Mouse (Mus musculus): Measurements from ENCODE around the gene Tbcc. TPM values are rescaled to one million over a fixed set of nuclear protein-coding genes. Genes with fewer than 3 reads are reported as not detected.

Tbcc gene
- polyA plus RNA-seq, 1 experiment from 2014 or later: 51.0 TPM

GRCm38 (mm10) chr17:46860120-46860519 lies 30.4 kb upstream of the Tbcc start:
- no peak overlapping the region for H3K4me3 ChIP-seq (ENCODE audit: low read depth, low read length)
- DNase-seq (ENCODE audit: low spot score): no peak
- ATAC-seq: no peak
- no peaks in the 10 kb centered on the region for H3K27me3 ChIP-seq (replicated peaks; ENCODE audit: insufficient read depth, low read length)
- H3K36me3 ChIP-seq (ENCODE audit: insufficient read depth, low read length): no peaks in the 10 kb centered on the region
- H3K9ac ChIP-seq (replicated peaks; ENCODE audit: low read depth): no peak overlapping the region
- no peak overlapping the region for H3K4me2 ChIP-seq (replicated peaks; ENCODE audit: low read depth, low read length)
- WGBS: 88% methylated on average over 4 of the region's 4 CpGs
- H3K27ac ChIP-seq (ENCODE audit: low read length): no peak overlapping the region
- H3K9me3 ChIP-seq (ENCODE audit: low read length): no peaks in the 10 kb centered on the region
- no peaks in the 10 kb centered on the region; the same call in 1 of the 2 replicates for H3K4me1 ChIP-seq (ENCODE audit: insufficient read depth, low read depth, low read length)
- TF ChIP-seq CTCF (IDR thresholded peaks at IDR 0.05) (no peak), EP300 (IDR thresholded peaks at IDR 0.05) (no peak)

GRCm38 (mm10) chr17:46864566-46865195 lies 25.8 kb upstream of the Tbcc start:
- ATAC-seq: no peak
- no peak overlapping the region for H3K4me3 ChIP-seq (ENCODE audit: low read depth, low read length)
- WGBS: 48% methylated on average over 7 of the region's 7 CpGs
- TF ChIP-seq EP300 (IDR thresholded peaks at IDR 0.05) (no peak), CTCF (IDR thresholded peaks at IDR 0.05) (no peak)
- H3K4me2 ChIP-seq (replicated peaks; ENCODE audit: low read depth, low read length): no peak overlapping the region
- no peaks in the 10 kb centered on the region for H3K4me1 ChIP-seq (ENCODE audit: insufficient read depth, low read depth, low read length)
- H3K36me3 ChIP-seq (ENCODE audit: insufficient read depth, low read length): no peaks in the 10 kb centered on the region
- H3K9ac ChIP-seq (replicated peaks; ENCODE audit: low read depth): no peak overlapping the region
- no peaks in the 10 kb centered on the region for H3K9me3 ChIP-seq (ENCODE audit: low read length)
- DNase-seq (ENCODE audit: low spot score): no peak
- no peaks in the 10 kb centered on the region for H3K27me3 ChIP-seq (replicated peaks; ENCODE audit: insufficient read depth, low read length)
- no peak overlapping the region for H3K27ac ChIP-seq (ENCODE audit: low read length)

GRCm38 (mm10) chr17:46866836-46867235 lies 23.6 kb upstream of the Tbcc start:
- H3K36me3 ChIP-seq (ENCODE audit: insufficient read depth, low read length): no peaks in the 10 kb centered on the region
- no peaks in the 10 kb centered on the region for H3K27me3 ChIP-seq (replicated peaks; ENCODE audit: insufficient read depth, low read length)
- DNase-seq (ENCODE audit: low spot score) (no peak), ATAC-seq (0 out of 2 replicates have a peak, but pooled peaks have one; percentile 11)
- H3K4me1 ChIP-seq (ENCODE audit: insufficient read depth, low read depth, low read length): no peaks in the 10 kb centered on the region
- no peaks in the 10 kb centered on the region for H3K9me3 ChIP-seq (ENCODE audit: low read length)
- no peak overlapping the region for H3K4me3 ChIP-seq (ENCODE audit: low read depth, low read length)
- 88% methylated on average over 12 of the region's 12 CpGs for WGBS
- TF ChIP-seq EP300 (IDR thresholded peaks at IDR 0.05) (no peak), CTCF (IDR thresholded peaks at IDR 0.05) (no peak)
- H3K4me2 ChIP-seq (replicated peaks; ENCODE audit: low read depth, low read length): no peak overlapping the region
- H3K27ac ChIP-seq (ENCODE audit: low read length): no peak overlapping the region
- no peak overlapping the region for H3K9ac ChIP-seq (replicated peaks; ENCODE audit: low read depth)

- H3K4me1 ChIP-seq (ENCODE audit: insufficient read depth, low read depth, low read length): no peaks in the 10 kb centered on the region
- H3K27me3 ChIP-seq (replicated peaks; ENCODE audit: insufficient read depth, low read length): no peaks in the 10 kb centered on the region
- H3K4me2 ChIP-seq (replicated peaks; ENCODE audit: low read depth, low read length): no peak overlapping the region
- DNase-seq (ENCODE audit: low spot score): no peak
- no peak overlapping the region for H3K27ac ChIP-seq (ENCODE audit: low read length)
- H3K4me3 ChIP-seq (ENCODE audit: low read depth, low read length): no peak overlapping the region
- TF ChIP-seq CTCF (IDR thresholded peaks at IDR 0.05): no peak
- H3K9me3 ChIP-seq (ENCODE audit: low read length): no peaks in the 10 kb centered on the region
- no peak for ATAC-seq
- H3K9ac ChIP-seq (replicated peaks; ENCODE audit: low read depth): no peak overlapping the region
- 85% methylated on average over 5 of the region's 5 CpGs for WGBS
- H3K36me3 ChIP-seq (ENCODE audit: insufficient read depth, low read length): no peaks in the 10 kb centered on the region
Measured at GRCm38 (mm10) chr17:46870204-46870798, 20.2 kb upstream of the Tbcc start.

- H3K36me3 ChIP-seq (ENCODE audit: insufficient read depth, low read length): no peaks in the 10 kb centered on the region
- no peak for TF ChIP-seq EP300 (IDR thresholded peaks at IDR 0.05)
- no peak for TF ChIP-seq CTCF (IDR thresholded peaks at IDR 0.05)
- no peaks in the 10 kb centered on the region for H3K27me3 ChIP-seq (replicated peaks; ENCODE audit: insufficient read depth, low read length)
- no peak overlapping the region for H3K4me3 ChIP-seq (ENCODE audit: low read depth, low read length)
- H3K4me2 ChIP-seq (replicated peaks; ENCODE audit: low read depth, low read length): no peak overlapping the region
- DNase-seq (ENCODE audit: low spot score): no peak
- H3K27ac ChIP-seq (ENCODE audit: low read length): no peak overlapping the region
- WGBS: 27% methylated on average over 1 of the region's 1 CpGs
- no peaks in the 10 kb centered on the region for H3K9me3 ChIP-seq (ENCODE audit: low read length)
- no peaks in the 10 kb centered on the region for H3K4me1 ChIP-seq (ENCODE audit: insufficient read depth, low read depth, low read length)
- ATAC-seq: no peak
- H3K9ac ChIP-seq (replicated peaks; ENCODE audit: low read depth): no peak overlapping the region
Measured at GRCm38 (mm10) chr17:46870913-46871312, 19.6 kb upstream of the Tbcc start.

DNA sequence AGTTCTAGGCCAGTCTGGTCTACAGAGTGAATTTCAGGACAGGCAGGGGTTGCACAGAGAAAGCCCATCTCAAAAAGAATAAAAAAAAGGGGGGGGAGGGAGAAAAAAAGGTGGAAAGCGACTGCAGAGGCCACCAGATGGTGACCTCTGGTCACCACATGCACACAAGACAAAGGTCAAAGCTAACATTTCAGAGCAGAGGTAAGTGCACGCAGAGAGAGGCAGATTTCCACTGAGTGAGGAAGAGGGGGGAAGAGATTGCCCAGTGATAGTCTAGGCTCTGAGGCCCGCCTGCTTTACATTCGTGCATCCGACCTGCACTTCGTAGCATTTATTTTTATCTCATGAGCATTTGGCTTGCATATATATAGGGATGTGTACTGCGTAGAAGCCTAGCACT lies 17.7 kb upstream of the Tbcc start:
- Histone ChIP-seq H3K36me3 (ENCODE audit: insufficient read depth, low read length) (no peaks in the 10 kb centered on the region), H3K27ac (ENCODE audit: low read length) (no peak overlapping the region), H3K27me3 (replicated peaks; ENCODE audit: insufficient read depth, low read length) (no peaks in the 10 kb centered on the region), H3K9ac (replicated peaks; ENCODE audit: low read depth) (no peak overlapping the region), H3K4me1 (ENCODE audit: insufficient read depth, low read depth, low read length) (no peaks in the 10 kb centered on the region), H3K9me3 (ENCODE audit: low read length) (no peaks in the 10 kb centered on the region), H3K4me3 (ENCODE audit: low read depth, low read length) (no peak overlapping the region), H3K4me2 (replicated peaks; ENCODE audit: low read depth, low read length) (no peak overlapping the region)
- ATAC-seq: no peak
- 86% methylated on average over 7 of the region's 7 CpGs for WGBS
- no peak for TF ChIP-seq EP300 (IDR thresholded peaks at IDR 0.05)
- no peak for TF ChIP-seq CTCF (IDR thresholded peaks at IDR 0.05)
- no peak for DNase-seq (ENCODE audit: low spot score)
